ENCODE assay signal across 9 mouse cellular contexts in genomic region chr4:126161986-126162385, GRCm38 (mm10). TPM values are rescaled to one million over a fixed set of nuclear protein-coding genes. Genes with fewer than 3 reads are reported as not detected.
DNase-seq lines count a peak whose midpoint lies in the region; ATAC-seq and TF ChIP-seq lines count a peak whose summit lies in the region.
"Had no signal": no experiment of that assay in that cellular context is flagged by ENCODE, and none has a peak within 500 bp of the region (broad histone marks: within the 10 kb centered on the region; RNA-seq: fewer than 3 reads in every experiment).

No protein-coding gene starts in this region.

- no peak for TF ChIP-seq POLR2A in limb, embryonic 14.5 days (IDR thresholded peaks at IDR 0.05; ENCODE audit: borderline replicate concordance, extremely low read depth, insufficient read depth, insufficient read length)
- no peak for TF ChIP-seq POLR2A in thymus, adult 2 months (IDR thresholded peaks at IDR 0.05; ENCODE audit: control insufficient read depth, extremely low read depth, insufficient read depth, low read length, poor library complexity)

- peak; percentile 7; the same call in 1 of the 2 replicates for ATAC-seq in neural tube, embryonic 11.5 days (ENCODE audit: insufficient read depth, low FRiP score, low TSS enrichment)
- ATAC-seq in limb, embryonic 14.5 days (ENCODE audit: low FRiP score, low read depth), result no peak
- ATAC-seq in stomach, embryonic 15.5 days (ENCODE audit: insufficient read depth, low FRiP score, low read depth), result peak; percentile 2; the same call in 1 of the 2 replicates

- peak; percentile 3 for DNase-seq in gastrocnemius, postnatal 10 days
- DNase-seq in gastrocnemius, postnatal 25 days, result no peak
- DNase-seq in neural tube, embryonic 11.5 days (ENCODE audit: low spot score), result no peak
- no peak for DNase-seq in neural tube, embryonic 10.5 days (ENCODE audit: extremely low spot score, low spot score)
- no peak for DNase-seq in limb, embryonic 14.5 days (ENCODE audit: low spot score)
- no peak for DNase-seq in Muller cell, postnatal 12 days (ENCODE audit: inconsistent ontology term)
- no peak for DNase-seq in thymus, adult 2 months

- H3K9me3 ChIP-seq in neural tube, embryonic 11.5 days (ENCODE audit: control insufficient read depth, low read length), result no peaks in the 10 kb centered on the region
- no peaks in the 10 kb centered on the region for H3K9me3 ChIP-seq in limb, embryonic 14.5 days (ENCODE audit: control insufficient read depth, low read length)
- no peaks in the 10 kb centered on the region for H3K9me3 ChIP-seq in stomach, embryonic 15.5 days
- H3K9me3 ChIP-seq: megakaryocyte, embryonic 14.5 days had no signal

- H3K4me2 ChIP-seq in neural tube, embryonic 11.5 days (ENCODE audit: low read depth), result peak overlapping the region; percentile 95
- peak overlapping the region; percentile 99 for H3K4me2 ChIP-seq in limb, embryonic 14.5 days (replicated peaks; ENCODE audit: low read depth, low read length, severe bottlenecking)
- H3K4me2 ChIP-seq in stomach, embryonic 15.5 days, result peak overlapping the region; percentile 99

- no peak overlapping the region for H3K4me3 ChIP-seq in neural tube, embryonic 11.5 days (ENCODE audit: low read depth, low read length)
- peak overlapping the region; percentile 63 for H3K4me3 ChIP-seq in limb, embryonic 14.5 days (replicated peaks; ENCODE audit: low read length)
- H3K4me3 ChIP-seq in stomach, embryonic 15.5 days (replicated peaks), result peak overlapping the region; percentile 56
- H3K4me3 ChIP-seq in thymus, adult 2 months (ENCODE audit: control insufficient read depth, insufficient read depth, low read length), result no peak overlapping the region

- H3K4me1 ChIP-seq in neural tube, embryonic 11.5 days (ENCODE audit: control insufficient read depth, insufficient read depth, low read length), result peaks cover 11% of the 10 kb centered on the region; the same call in 1 of the 2 replicates
- H3K4me1 ChIP-seq in limb, embryonic 14.5 days (ENCODE audit: control insufficient read depth, insufficient read depth, low read length), result peaks cover 7% of the 10 kb centered on the region; the same call in 1 of the 2 replicates
- H3K4me1 ChIP-seq in stomach, embryonic 15.5 days, result peaks cover 19% of the 10 kb centered on the region
- H3K4me1 ChIP-seq in thymus, adult 2 months (replicated peaks; ENCODE audit: control insufficient read depth, insufficient read depth, low read length), result peaks cover 11% of the 10 kb centered on the region

- H3K27ac ChIP-seq in neural tube, embryonic 11.5 days (ENCODE audit: low read depth, low read length), result no peak overlapping the region
- H3K27ac ChIP-seq in limb, embryonic 14.5 days (replicated peaks; ENCODE audit: low read depth, low read length), result peak overlapping the region; percentile 82; the same call in 1 of the 2 replicates
- peak overlapping the region; percentile 91 for H3K27ac ChIP-seq in stomach, embryonic 15.5 days
- H3K27ac ChIP-seq in thymus, adult 2 months (ENCODE audit: control insufficient read depth, insufficient read depth, low read length), result no peak overlapping the region

- H3K36me3 ChIP-seq in neural tube, embryonic 11.5 days (ENCODE audit: control insufficient read depth, insufficient read depth, low read length), result peaks cover 8% of the 10 kb centered on the region
- H3K36me3 ChIP-seq in limb, embryonic 14.5 days (ENCODE audit: control insufficient read depth, insufficient read depth, low read length), result peaks cover 17% of the 10 kb centered on the region
- H3K36me3 ChIP-seq in stomach, embryonic 15.5 days, result peaks cover 7% of the 10 kb centered on the region
- H3K36me3 ChIP-seq in thymus, adult 2 months (ENCODE audit: control insufficient read depth, insufficient read depth, low read length), result peaks cover 6% of the 10 kb centered on the region; the same call in 1 of the 2 replicates

- WGBS in neural tube, embryonic 11.5 days, result 76% methylated on average over 9 of the region's 9 CpGs
- 63% methylated on average over 7 of the region's 9 CpGs for WGBS in limb, embryonic 14.5 days
- WGBS in stomach, embryonic 15.5 days, result 67% methylated on average over 9 of the region's 9 CpGs
- 88% methylated on average over 9 of the region's 9 CpGs for WGBS in thymus, adult 2 months

- peak overlapping the region; percentile 72; the same call in 1 of the 2 replicates for H3K9ac ChIP-seq in neural tube, embryonic 11.5 days (ENCODE audit: low read length)
- peak overlapping the region; percentile 86 for H3K9ac ChIP-seq in limb, embryonic 14.5 days (ENCODE audit: low read depth, low read length, severe bottlenecking)
- 0 out of 2 replicates have a peak overlapping the region, but pooled peaks have one; percentile 72 for H3K9ac ChIP-seq in stomach, embryonic 15.5 days

- no peak for TF ChIP-seq CTCF in thymus, adult 2 months (IDR thresholded peaks at IDR 0.05; ENCODE audit: borderline replicate concordance, control insufficient read depth, extremely low read depth, insufficient read depth, low read length, poor library complexity)

- no peaks in the 10 kb centered on the region for H3K27me3 ChIP-seq in neural tube, embryonic 11.5 days (ENCODE audit: control insufficient read depth, insufficient read depth, low read length)
- no peaks in the 10 kb centered on the region for H3K27me3 ChIP-seq in limb, embryonic 14.5 days (ENCODE audit: control insufficient read depth, insufficient read depth, low read length)
- no peaks in the 10 kb centered on the region for H3K27me3 ChIP-seq in stomach, embryonic 15.5 days (replicated peaks)
- no peaks in the 10 kb centered on the region for H3K27me3 ChIP-seq in thymus, adult 2 months (ENCODE audit: control insufficient read depth, insufficient read depth, low read length)

RNA-seq across cellular contexts. Expression of gene Sh3d21, which starts 1.3 kb away (rescaled TPM):
- 1 to 10 TPM; 1.2 to 1.4 TPM for total RNA-seq in gastrocnemius, postnatal 10 days (2021)
- 1 to 10 TPM in 1 of 2 experiments, under 1 TPM in 1; 0.94 to 1.3 TPM for total RNA-seq in gastrocnemius, postnatal 25 days (2021)
- 2.1 and 2.6 TPM in 2 replicates for polyA plus RNA-seq in neural tube, embryonic 11.5 days (2014; fragmentation: Nextera tagmentation; extraction: Ambion mirVana)
- polyA plus RNA-seq in limb, embryonic 14.5 days (2012; rRNA removed), result 7.1 and 8.5 TPM in 2 replicates
- 8.9 and 10.9 TPM in 2 replicates for polyA plus RNA-seq in limb, embryonic 14.5 days (2014; fragmentation: Nextera tagmentation; extraction: Ambion mirVana)
- 7.4 and 10.3 TPM in 2 replicates for polyA plus RNA-seq in stomach, embryonic 15.5 days (2015; fragmentation: Nextera tagmentation; extraction: Ambion mirVana)
- polyA plus RNA-seq in thymus, adult 2 months (2012; rRNA removed), result 0.75 and 1.2 TPM in 2 replicates

RNA-seq across cellular contexts. Expression of gene Eva1b, which starts 14.4 kb away (rescaled TPM):
- 10 to 100 TPM; 20.0 to 25.5 TPM for total RNA-seq in gastrocnemius, postnatal 10 days (2021)
- 1 to 10 TPM; 6.3 to 6.8 TPM for total RNA-seq in gastrocnemius, postnatal 25 days (2021)
- 42.5 and 43.4 TPM in 2 replicates for polyA plus RNA-seq in neural tube, embryonic 11.5 days (2014; fragmentation: Nextera tagmentation; extraction: Ambion mirVana)
- 120 and 155 TPM in 2 replicates for polyA plus RNA-seq in limb, embryonic 14.5 days (2012; rRNA removed)
- polyA plus RNA-seq in limb, embryonic 14.5 days (2014; fragmentation: Nextera tagmentation; extraction: Ambion mirVana), result 101 and 106 TPM in 2 replicates
- 59.0 and 60.0 TPM in 2 replicates for polyA plus RNA-seq in stomach, embryonic 15.5 days (2015; fragmentation: Nextera tagmentation; extraction: Ambion mirVana)
- 94.3 and 95.2 TPM in 2 replicates for polyA plus RNA-seq in thymus, adult 2 months (2012; rRNA removed)

RNA-seq across cellular contexts. Expression of gene Thrap3, which starts 40.6 kb away (rescaled TPM):
- total RNA-seq in gastrocnemius, postnatal 10 days (2021), result 100 to 1,000 TPM; 131 to 152 TPM
- total RNA-seq in gastrocnemius, postnatal 25 days (2021), result 10 to 100 TPM; 90.9 to 92.4 TPM
- 197 and 217 TPM in 2 replicates for polyA plus RNA-seq in neural tube, embryonic 11.5 days (2014; fragmentation: Nextera tagmentation; extraction: Ambion mirVana)
- 168 and 191 TPM in 2 replicates for polyA plus RNA-seq in limb, embryonic 14.5 days (2012; rRNA removed)
- 204 and 229 TPM in 2 replicates for polyA plus RNA-seq in limb, embryonic 14.5 days (2014; fragmentation: Nextera tagmentation; extraction: Ambion mirVana)
- polyA plus RNA-seq in stomach, embryonic 15.5 days (2015; fragmentation: Nextera tagmentation; extraction: Ambion mirVana), result 182 and 203 TPM in 2 replicates
- polyA plus RNA-seq in thymus, adult 2 months (2012; rRNA removed), result 91.8 and 101 TPM in 2 replicates

RNA-seq across cellular contexts. Expression of gene Stk40, which starts 58.2 kb away (rescaled TPM):
- total RNA-seq in gastrocnemius, postnatal 10 days (2021), result 10 to 100 TPM; 28.8 to 39.5 TPM
- total RNA-seq in gastrocnemius, postnatal 25 days (2021), result 10 to 100 TPM; 70.8 to 75.6 TPM
- 32.5 and 32.8 TPM in 2 replicates for polyA plus RNA-seq in neural tube, embryonic 11.5 days (2014; fragmentation: Nextera tagmentation; extraction: Ambion mirVana)
- 21.3 and 25.5 TPM in 2 replicates for polyA plus RNA-seq in limb, embryonic 14.5 days (2012; rRNA removed)
- 27.9 and 29.1 TPM in 2 replicates for polyA plus RNA-seq in limb, embryonic 14.5 days (2014; fragmentation: Nextera tagmentation; extraction: Ambion mirVana)
- 28.6 and 29.1 TPM in 2 replicates for polyA plus RNA-seq in stomach, embryonic 15.5 days (2015; fragmentation: Nextera tagmentation; extraction: Ambion mirVana)
- 36.5 and 43.1 TPM in 2 replicates for polyA plus RNA-seq in thymus, adult 2 months (2012; rRNA removed)

Comparison
In these comparisons a context has a peak if more than half of its experiments do, and no peak if none do; other contexts are left out.
1. H3K27ac ChIP-seq: peak in limb, embryonic 14.5 days (single experiment) and stomach, embryonic 15.5 days (single experiment); none in neural tube, embryonic 11.5 days (single experiment) and thymus, adult 2 months (single experiment).
2. H3K4me3 ChIP-seq: peak in limb, embryonic 14.5 days (single experiment) and stomach, embryonic 15.5 days (single experiment); none in neural tube, embryonic 11.5 days (single experiment) and thymus, adult 2 months (single experiment).
3. Peak in every context shown above with its lines, with median percentiles within 50 percentile points of each other: H3K4me2 ChIP-seq and H3K9ac ChIP-seq.